Mouse (Mus musculus) CH12.LX (cell line): ENCODE results near the gene Arfgap3. TPM values are rescaled to one million over a fixed set of nuclear protein-coding genes. Genes with fewer than 3 reads are reported as not detected.
A peak's percentile ranks its signal among the peaks of the same experiment; 100 is the strongest.

Experiments
- DNase-seq: peaks from one replicate; pipeline ENCODE4 v3.0.0-alpha.2; 2013; ENCODE audit errors: extremely low read depth
- H3K27ac ChIP-seq: 2 replicates; pipeline ENCODE4 v1.5.1; 2012; ENCODE audit warnings: low read depth, mild to moderate bottlenecking, control low read depth, moderate library complexity; ENCODE audit not compliant: insufficient read depth
- H3K27me3 ChIP-seq: replicated peaks from 2 replicates; pipeline ENCODE3; 2012; ENCODE audit warnings: inconsistent platforms
- H3K36me3 ChIP-seq, 2 experiments: replicated peaks in 1 of 2; 2 replicates each; pipeline versions ENCODE3 to v1.6.1; 2012; ENCODE audit warnings: inconsistent platforms in 1 of 2, low read length in 1 of 2, mild to moderate bottlenecking in 1 of 2, mixed read lengths in 1 of 2, moderate library complexity in 1 of 2; ENCODE audit not compliant: control insufficient read depth in 1 of 2, insufficient read depth in 1 of 2
- H3K4me1 ChIP-seq, 2 experiments: 2 replicates each; pipeline ENCODE4 v1.6.1; 2012; ENCODE audit warnings: inconsistent platforms in 1 of 2, moderate library complexity in 1 of 2; ENCODE audit not compliant: insufficient read depth in 2 of 2, control insufficient read depth in 1 of 2
- H3K4me2 ChIP-seq: 2 replicates; pipeline ENCODE4 v1.6.1; 2012; ENCODE audit warnings: low read depth, mild to moderate bottlenecking, control low read depth; ENCODE audit not compliant: poor library complexity, insufficient read depth, severe bottlenecking
- H3K4me3 ChIP-seq, 3 experiments: fragments of 150-350 bp in 1 of 3; sonication (generic) in 1 of 3; replicated peaks in 1 of 3; 2 replicates each; pipeline versions ENCODE3 to v1.5.1; 2011 to 2012; ENCODE audit warnings: low read depth in 2 of 3, low read length in 2 of 3, mild to moderate bottlenecking in 2 of 3, moderate library complexity in 2 of 3, control low read depth in 1 of 3, improper control_type of control experiment in 1 of 3, inconsistent platforms in 1 of 3, mixed read lengths in 1 of 3; ENCODE audit not compliant: poor library complexity in 1 of 3
- H3K79me2 ChIP-seq: replicated peaks from 2 replicates; pipeline ENCODE4 v1.6.1; 2012; ENCODE audit warnings: mild to moderate bottlenecking, moderate library complexity; ENCODE audit not compliant: control insufficient read depth, poor library complexity, insufficient read depth, severe bottlenecking; ENCODE audit errors: extremely low read depth
- H3K9ac ChIP-seq: 2 replicates; pipeline ENCODE4 v1.6.1; 2012; ENCODE audit warnings: low read depth, mild to moderate bottlenecking, control low read depth, moderate library complexity; ENCODE audit not compliant: insufficient read depth
- H3K9me3 ChIP-seq: replicated peaks from 2 replicates; pipeline ENCODE3; 2012; ENCODE audit warnings: low read length, inconsistent platforms, mixed read lengths
- BHLHE40 ChIP-seq: IDR thresholded peaks from 2 replicates; pipeline ENCODE4 v1.6.1; 2011; ENCODE audit warnings: mild to moderate bottlenecking, low read depth, low read length, improper control_type of control experiment
- CHD1 ChIP-seq: IDR thresholded peaks from 2 replicates; pipeline ENCODE4 v1.6.1; 2012; ENCODE audit warnings: low read depth, low read length, improper control_type of control experiment, inconsistent platforms
- CTCF ChIP-seq, 2 experiments: IDR thresholded peaks in 1 of 2; conservative IDR thresholded peaks in 1 of 2; 2 replicates each; pipeline ENCODE4 v1.5.1; 2011 to 2012; ENCODE audit warnings: low read depth in 2 of 2, low read length in 2 of 2, improper control_type of control experiment in 1 of 2, inconsistent platforms in 1 of 2, mild to moderate bottlenecking in 1 of 2, moderate library complexity in 1 of 2
- E2F4 ChIP-seq: IDR thresholded peaks from 2 replicates; pipeline ENCODE4 v1.6.1; 2011; ENCODE audit warnings: low read depth, low read length, improper control_type of control experiment; ENCODE audit not compliant: insufficient replicate concordance
- ETS1 ChIP-seq: conservative IDR thresholded peaks from 2 replicates; pipeline ENCODE4 v1.6.1; 2012; ENCODE audit warnings: low read depth, mild to moderate bottlenecking, inconsistent platforms, low read length, improper control_type of control experiment, moderate library complexity
- IRF4 ChIP-seq: IDR thresholded peaks from 2 replicates; pipeline ENCODE4 v1.6.1; 2014; ENCODE audit warnings: low read depth, mild to moderate bottlenecking, inconsistent platforms, low read length, improper control_type of control experiment
- JUN ChIP-seq: IDR thresholded peaks from 2 replicates; pipeline ENCODE4 v1.6.1; 2011; ENCODE audit warnings: low read depth, mild to moderate bottlenecking, low read length, improper control_type of control experiment, moderate library complexity; ENCODE audit not compliant: insufficient read depth
- JUND ChIP-seq: conservative IDR thresholded peaks from 2 replicates; pipeline ENCODE4 v1.6.1; 2011; ENCODE audit warnings: low read depth, low read length, improper control_type of control experiment
- KAT2A ChIP-seq: IDR thresholded peaks from 2 replicates; pipeline ENCODE4 v1.6.1; 2012; ENCODE audit warnings: low read length, improper control_type of control experiment, inconsistent platforms; ENCODE audit not compliant: insufficient replicate concordance
- MAX ChIP-seq: IDR thresholded peaks from 2 replicates; pipeline ENCODE4 v1.6.1; 2011; ENCODE audit warnings: low read length, improper control_type of control experiment
- MAZ ChIP-seq: IDR thresholded peaks from 2 replicates; pipeline ENCODE4 v1.6.1; 2012; ENCODE audit warnings: low read depth, mild to moderate bottlenecking, inconsistent platforms, low read length, improper control_type of control experiment, moderate library complexity
- POLR2AphosphoS2 ChIP-seq: IDR thresholded peaks from 2 replicates; pipeline ENCODE4 v1.6.1; 2011; ENCODE audit warnings: low read depth, low read length, improper control_type of control experiment
- RAD21 ChIP-seq: IDR thresholded peaks from 2 replicates; pipeline ENCODE4 v1.6.1; 2011; ENCODE audit warnings: low read depth, mild to moderate bottlenecking, low read length, improper control_type of control experiment, moderate library complexity
- RCOR1 ChIP-seq: conservative IDR thresholded peaks from 2 replicates; pipeline ENCODE4 v1.6.1; 2012; ENCODE audit warnings: low read depth, mild to moderate bottlenecking, inconsistent platforms, low read length, improper control_type of control experiment
- SIN3A ChIP-seq: IDR thresholded peaks from 2 replicates; pipeline ENCODE4 v1.6.1; 2012; ENCODE audit warnings: low read length, improper control_type of control experiment, inconsistent platforms
- TBP ChIP-seq: conservative IDR thresholded peaks from 2 replicates; pipeline ENCODE4 v1.6.1; 2011; ENCODE audit warnings: low read depth, low read length, improper control_type of control experiment
- UBTF ChIP-seq: IDR thresholded peaks from 2 replicates; pipeline ENCODE4 v1.6.1; 2012; ENCODE audit warnings: low read depth, mild to moderate bottlenecking, inconsistent platforms, low read length, improper control_type of control experiment, moderate library complexity
- USF2 ChIP-seq: conservative IDR thresholded peaks from 2 replicates; pipeline ENCODE4 v1.6.1; 2011; ENCODE audit warnings: low read depth, low read length, improper control_type of control experiment
- ZC3H11A ChIP-seq: IDR thresholded peaks from 2 replicates; pipeline ENCODE4 v1.6.1; 2012; ENCODE audit warnings: low read depth, mild to moderate bottlenecking, inconsistent platforms, low read length, improper control_type of control experiment
- ZKSCAN1 ChIP-seq: IDR thresholded peaks from 2 replicates; pipeline ENCODE4 v1.6.1; 2012; ENCODE audit warnings: low read depth, inconsistent platforms, low read length, improper control_type of control experiment, borderline replicate concordance
- dilution Hi-C: fragments of 300-500 bp; cut with MboI; formaldehyde crosslinking; loops from 2 replicates; pipeline ENCODE4 v1.14.3; 2020; ENCODE audit warnings: low sequenced_read_pairs; ENCODE audit not compliant: extremely low pct_unique_long_range_greater_than_20kb, extremely low pct_ligation_motif_present
- in situ Hi-C: fragments of 300-500 bp; cut with MboI; formaldehyde crosslinking; loops from 3 replicates; pipeline ENCODE4 v1.14.3; 2019; ENCODE audit warnings: low sequenced_read_pairs, low pct_ligation_motif_present, low pct_unique_long_range_greater_than_20kb, mixed read lengths
- polyA plus RNA-seq: library from polyadenylated mRNA; unstranded; fragments of >175 nt; gene quantifications from 2 replicates; pipeline ENCODE4 v1.2.1, GENCODE M21; 2012; ENCODE audit warnings: low read depth; ENCODE audit not compliant: insufficient read length
- total RNA-seq, 2 experiments: library from RNA; depleted of rRNA; stranded (reverse); fragments of 300-350 nt in 1 of 2; fragments of >200 nt in 1 of 2; gene quantifications; 2 replicates each; pipeline ENCODE4 v1.2.3; 2012 to 2014

The Arfgap3 gene
- total and polyA plus RNA-seq, 3 experiments, result 11.0 to 21.7 (median 20.3) TPM

DNA sequence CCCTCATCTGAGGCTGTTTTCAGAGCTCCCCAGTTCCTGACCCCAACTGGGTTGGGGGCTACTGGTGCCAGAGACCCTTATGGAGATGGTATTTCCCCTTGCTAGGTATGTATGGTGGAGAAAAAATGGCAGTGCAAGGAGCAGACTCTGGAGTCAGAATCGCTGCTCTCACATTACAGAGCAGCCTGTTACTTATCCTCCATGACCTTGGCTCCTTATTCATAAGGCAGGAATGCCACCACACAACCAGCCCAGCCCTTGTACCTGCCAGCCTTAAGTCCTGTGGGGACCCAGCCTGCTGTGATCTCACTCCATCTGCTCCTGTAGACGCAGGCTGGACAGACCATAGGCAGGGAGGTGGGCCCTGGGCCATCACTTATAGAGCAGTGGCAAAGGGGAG, 37.9 kb upstream of the Arfgap3 start:
- in situ Hi-C loops, result no loop called here
- H3K9ac ChIP-seq, result no peak overlapping the region
- no peaks in the 10 kb centered on the region for H3K79me2 ChIP-seq
- dilution Hi-C loops, result no loop called here
- no peak overlapping the region for H3K4me3 ChIP-seq
- no peak for TF ChIP-seq USF2
- TF ChIP-seq KAT2A, result no peak
- no peak for TF ChIP-seq RAD21
- no peak for TF ChIP-seq ZKSCAN1
- TF ChIP-seq SIN3A, result no peak
- TF ChIP-seq JUN, result no peak
- no peak for TF ChIP-seq POLR2AphosphoS2
- no peak for TF ChIP-seq MAX
- no peak for TF ChIP-seq ZC3H11A
- no peak for TF ChIP-seq E2F4
- TF ChIP-seq MAZ, result no peak
- no peak for TF ChIP-seq TBP
- TF ChIP-seq CHD1, result no peak
- no peak for TF ChIP-seq CTCF (conservative IDR thresholded peaks at IDR 0.05 in 1 of 2, IDR thresholded peaks at IDR 0.05 in 1 of 2; ENCODE audit: low read depth in 2 of 2, low read length in 2 of 2)
- TF ChIP-seq JUND, result no peak
- no peak for TF ChIP-seq RCOR1
- TF ChIP-seq UBTF, result no peak
- no peak for TF ChIP-seq BHLHE40
- no peak for TF ChIP-seq IRF4
- DNase-seq, result no peak
- H3K4me1 ChIP-seq, result peaks cover 8 to 9% of the 10 kb centered on the region in 2 experiments; a peak in 3 of 4 replicates
- peaks cover 65 to 97% of the 10 kb centered on the region in 2 experiments for H3K36me3 ChIP-seq
- no peaks in the 10 kb centered on the region for H3K9me3 ChIP-seq
- no peak overlapping the region for H3K4me2 ChIP-seq
- H3K27ac ChIP-seq, result no peak overlapping the region
- H3K27me3 ChIP-seq, result no peaks in the 10 kb centered on the region

DNA sequence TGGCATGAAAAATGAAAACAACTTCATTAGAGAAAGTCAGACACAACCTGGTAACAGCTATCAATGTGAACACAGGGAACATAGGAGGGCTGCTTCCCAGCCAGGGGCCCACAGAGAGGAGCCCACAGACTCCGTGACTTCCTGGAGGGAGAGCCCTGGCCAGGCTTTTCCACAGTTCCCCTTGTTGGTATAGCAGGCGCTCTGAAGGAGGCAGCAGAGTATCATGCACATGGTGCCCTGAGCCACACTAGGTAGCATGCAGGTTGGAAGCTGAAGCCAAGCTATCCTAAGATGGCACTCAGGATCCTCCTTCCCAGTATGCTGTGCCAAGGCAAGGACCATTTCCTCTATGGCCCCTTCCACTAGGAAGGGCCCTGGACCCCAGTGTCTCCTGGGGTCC, 33.6 kb upstream of the Arfgap3 start:
- in situ Hi-C loops, result no loop called here

More for the DNA sequence above, 33.6 kb upstream of the Arfgap3 start:
- no peak overlapping the region for H3K9ac ChIP-seq
- H3K4me1 ChIP-seq, result no peaks in the 10 kb centered on the region
- no peak for DNase-seq
- H3K27me3 ChIP-seq, result no peaks in the 10 kb centered on the region
- H3K79me2 ChIP-seq, result no peaks in the 10 kb centered on the region
- no peak overlapping the region for H3K27ac ChIP-seq
- peaks cover 72 to 95% of the 10 kb centered on the region in 2 experiments for H3K36me3 ChIP-seq
- TF ChIP-seq E2F4 (no peak), KAT2A (no peak), RAD21 (peak; percentile 22), CTCF (conservative IDR thresholded peaks at IDR 0.05 in 1 of 2, IDR thresholded peaks at IDR 0.05 in 1 of 2; ENCODE audit: low read depth in 2 of 2, low read length in 2 of 2) (0 out of 4 replicates have a peak, but pooled peaks of 1 of the 2 experiments have one; percentile 25), UBTF (no peak), ETS1 (no peak), ZKSCAN1 (no peak)
- dilution Hi-C loops, result no loop called here
- H3K4me3 ChIP-seq, result no peak overlapping the region
- no peak overlapping the region for H3K4me2 ChIP-seq
- H3K9me3 ChIP-seq, result peaks cover 3% of the 10 kb centered on the region
